Mouse (Mus musculus) retina, embryonic 14.5 days (tissue): Measurements from ENCODE around the gene Lrrc41.

Source experiments
- DNase-seq: peaks from one replicate; pipeline ENCODE4 v3.0.0-alpha.2; 2015; ENCODE audit warnings: low spot score

Gene Lrrc41

DNA sequence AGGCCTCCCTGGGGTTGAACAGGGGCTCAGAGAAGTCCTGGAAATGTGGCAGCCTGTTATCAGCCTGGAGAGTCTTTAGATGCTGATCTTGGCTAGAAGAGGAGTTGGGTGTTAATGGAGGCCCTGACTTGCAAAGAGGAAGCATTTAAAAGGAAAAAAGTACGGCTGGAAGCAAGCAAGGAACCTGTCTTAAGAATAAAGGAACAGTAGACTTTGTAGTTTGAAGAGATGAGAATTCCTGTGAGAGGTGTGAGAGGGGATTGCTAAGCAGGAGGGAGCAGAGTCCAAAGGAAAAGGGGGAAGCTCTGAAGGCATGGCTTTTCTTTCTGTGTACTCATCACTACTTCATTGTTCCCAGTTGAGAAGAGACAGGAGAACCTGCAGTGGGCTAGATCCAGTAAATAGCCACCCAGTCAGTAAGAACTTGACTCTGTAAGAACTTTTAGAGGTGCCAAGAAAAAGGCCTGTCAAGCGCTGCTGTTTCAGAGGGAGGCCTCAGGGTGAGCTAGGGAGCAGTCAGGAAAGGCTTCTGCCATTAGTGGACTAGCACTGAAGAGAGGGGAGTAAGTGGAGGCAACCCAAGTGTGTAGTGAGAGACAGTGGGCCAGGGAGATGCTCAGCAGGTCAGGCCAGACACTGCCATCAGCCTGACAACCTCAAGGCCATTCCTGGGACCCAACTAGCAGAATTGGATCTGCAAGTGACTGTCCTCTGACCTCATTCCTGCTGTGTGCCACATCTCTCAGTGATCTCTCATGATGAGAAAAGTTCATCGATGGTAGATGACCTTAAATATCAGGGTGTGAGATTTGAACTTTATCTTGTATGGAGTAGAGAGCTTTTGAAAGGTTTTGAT, 2.4 kb downstream of the Lrrc41 start:
- peak; percentile 13 for DNase-seq

- DNase-seq = no peak
Observed at GRCm38 (mm10) chr4:116088510-116089249, 13.6 kb downstream of the Lrrc41 start.

DNA sequence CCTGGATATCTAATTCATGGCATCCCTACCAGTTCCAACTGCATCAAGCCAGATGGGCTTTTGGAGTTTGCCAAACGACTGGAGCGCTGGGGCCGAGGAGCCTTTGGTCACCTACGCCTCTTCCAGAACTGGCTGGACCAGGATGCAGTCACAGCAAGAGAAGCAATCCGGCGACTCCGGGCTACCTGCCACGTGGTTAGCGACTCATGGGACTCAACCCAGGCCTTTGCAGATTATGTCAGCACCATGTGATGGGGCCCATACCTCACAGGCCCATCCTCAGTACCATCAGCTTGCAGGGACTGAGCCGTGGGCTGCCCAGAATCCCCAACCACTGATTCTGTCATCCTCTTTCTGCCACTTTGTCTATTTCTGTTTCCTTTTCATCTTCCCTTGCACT, 21.2 kb downstream of the Lrrc41 start:
- no peak for DNase-seq

DNA sequence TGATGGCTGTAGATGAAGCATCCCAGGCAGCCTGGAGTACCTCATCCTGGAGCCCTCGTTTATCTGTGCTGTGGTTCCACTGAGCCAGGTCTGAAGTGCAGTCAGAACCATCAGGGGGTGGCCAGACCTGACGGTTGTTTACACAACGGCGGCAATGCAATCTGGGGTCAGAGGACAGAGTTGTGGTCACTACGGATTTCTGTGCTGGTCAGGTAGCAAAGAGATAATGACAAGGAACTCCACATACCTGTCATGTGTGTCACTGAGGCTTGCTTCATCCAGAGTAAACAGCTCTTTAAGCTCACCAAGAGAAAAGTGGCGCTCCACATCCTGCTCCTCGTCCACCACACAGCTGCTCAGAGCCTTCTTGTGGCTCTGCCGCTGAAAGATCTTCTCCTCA, 22.1 kb downstream of the Lrrc41 start:
- no peak for DNase-seq

GRCm38 (mm10) chr4:116100959-116101358, 25.9 kb downstream of the Lrrc41 start:
- DNase-seq = no peak

DNA sequence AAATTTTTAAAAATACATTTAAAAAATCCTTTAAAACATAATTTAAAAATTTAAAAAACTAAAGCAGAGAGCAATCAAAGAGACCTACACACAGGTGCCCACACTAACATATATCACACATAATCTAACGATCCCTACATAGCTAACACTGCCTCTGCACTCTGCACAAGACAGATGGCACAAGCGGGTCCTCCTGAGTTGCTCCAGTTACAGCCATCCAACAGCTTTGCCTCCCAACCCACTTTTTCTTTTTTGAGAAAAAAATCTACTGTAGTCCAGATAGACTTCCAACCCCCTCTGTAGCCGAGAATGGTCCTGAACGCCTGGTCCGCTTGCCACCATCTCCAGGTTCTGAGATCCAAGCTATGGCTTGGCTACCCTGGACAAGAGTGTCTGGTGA, 30.2 kb downstream of the Lrrc41 start:
- DNase-seq = no peak

DNA sequence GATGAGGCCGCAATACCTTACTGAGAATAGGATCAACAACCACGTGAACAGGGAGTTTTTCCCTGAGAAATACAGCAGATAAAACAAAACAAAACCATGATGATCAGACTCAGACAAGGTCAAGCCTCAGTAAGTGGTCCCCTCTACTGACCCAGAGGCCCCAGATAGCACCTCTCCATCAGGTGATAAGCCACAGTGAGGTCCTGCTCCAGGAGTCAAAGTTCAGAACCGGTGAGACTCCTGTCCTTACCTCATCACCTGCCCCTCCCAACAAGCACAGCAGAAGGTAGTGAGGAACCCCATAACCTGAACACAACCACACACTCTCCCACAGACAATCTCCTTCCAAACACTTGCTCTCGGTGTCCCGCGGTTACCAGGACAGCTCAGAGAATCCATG, 35.6 kb downstream of the Lrrc41 start:
- DNase-seq = no peak

DNA sequence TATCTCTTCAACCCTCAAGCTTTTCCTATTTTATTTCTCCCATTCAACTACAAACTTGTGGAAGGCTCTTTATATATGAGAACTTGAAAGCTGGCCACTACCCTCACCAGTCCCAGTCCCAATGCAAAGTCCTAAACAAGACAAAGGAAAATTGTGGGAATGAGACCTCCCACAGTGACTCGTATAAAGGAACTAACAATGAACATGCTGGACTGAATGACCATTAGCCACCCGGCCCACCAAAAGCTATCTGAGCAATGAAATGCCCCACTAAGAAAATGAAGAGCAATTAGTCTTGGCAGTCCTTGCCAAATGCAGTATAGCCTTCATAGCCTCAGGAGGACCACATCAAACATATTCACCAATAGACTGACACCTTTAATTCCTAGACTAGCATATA, 36.4 kb downstream of the Lrrc41 start:
- peak; percentile 73 for DNase-seq

- DNase-seq = no peak
Observed at GRCm38 (mm10) chr4:116122762-116123161, 47.7 kb downstream of the Lrrc41 start.

- peak; percentile 98 for DNase-seq
Observed at GRCm38 (mm10) chr4:116123602-116124519, 48.8 kb downstream of the Lrrc41 start, which contains the start of the genes Rad54l and Pomgnt1. Gene Rad54l (minus strand): TSS chr4:116123690. Gene Pomgnt1 (plus strand): TSS chr4:116123840.

- no peak for DNase-seq
Observed at GRCm38 (mm10) chr4:116125803-116126386, 50.8 kb downstream of the Lrrc41 start.

DNA sequence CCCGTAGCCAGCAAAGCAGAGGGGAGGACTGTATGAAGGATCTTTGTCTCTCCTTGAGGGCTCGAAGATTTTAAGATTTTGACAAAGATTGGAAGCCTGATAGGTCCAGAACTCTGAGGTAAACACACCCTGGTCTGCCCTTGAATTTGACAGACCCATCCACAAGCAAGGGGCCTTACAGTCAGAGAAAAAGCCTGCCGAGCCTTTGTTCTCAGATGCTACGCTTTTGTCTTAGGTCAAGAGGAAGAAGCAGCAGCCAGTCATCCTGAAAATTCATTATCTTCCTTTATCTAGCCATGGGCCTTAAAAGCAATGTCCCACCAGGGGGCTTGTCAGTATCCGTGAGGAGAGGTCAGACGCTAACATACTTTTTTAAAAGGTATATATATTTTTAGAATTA, 52.9 kb downstream of the Lrrc41 start:
- no peak for DNase-seq

DNA sequence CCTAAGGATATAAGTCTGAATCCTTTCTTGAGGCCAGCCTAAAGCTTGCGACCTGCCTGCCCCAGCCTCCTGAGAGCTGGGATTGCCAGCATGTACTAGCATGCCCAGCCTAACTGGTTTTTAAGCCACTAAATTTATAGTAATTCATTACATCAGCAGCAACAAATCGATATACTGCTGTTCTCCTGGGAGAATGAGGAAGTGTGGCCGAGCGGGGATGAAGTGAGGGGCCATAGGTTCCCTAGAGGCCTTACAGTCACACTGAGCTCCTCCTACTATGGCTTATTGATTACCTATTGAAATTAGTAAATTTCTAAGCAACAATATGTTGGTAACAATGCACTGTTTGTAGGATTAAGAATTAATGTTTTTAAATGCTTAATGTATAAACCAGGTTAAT, 58.1 kb downstream of the Lrrc41 start:
- no peak for DNase-seq

GRCm38 (mm10) chr4:116134990-116135389, 59.9 kb downstream of the Lrrc41 start:
- peak; percentile 78 for DNase-seq

DNA sequence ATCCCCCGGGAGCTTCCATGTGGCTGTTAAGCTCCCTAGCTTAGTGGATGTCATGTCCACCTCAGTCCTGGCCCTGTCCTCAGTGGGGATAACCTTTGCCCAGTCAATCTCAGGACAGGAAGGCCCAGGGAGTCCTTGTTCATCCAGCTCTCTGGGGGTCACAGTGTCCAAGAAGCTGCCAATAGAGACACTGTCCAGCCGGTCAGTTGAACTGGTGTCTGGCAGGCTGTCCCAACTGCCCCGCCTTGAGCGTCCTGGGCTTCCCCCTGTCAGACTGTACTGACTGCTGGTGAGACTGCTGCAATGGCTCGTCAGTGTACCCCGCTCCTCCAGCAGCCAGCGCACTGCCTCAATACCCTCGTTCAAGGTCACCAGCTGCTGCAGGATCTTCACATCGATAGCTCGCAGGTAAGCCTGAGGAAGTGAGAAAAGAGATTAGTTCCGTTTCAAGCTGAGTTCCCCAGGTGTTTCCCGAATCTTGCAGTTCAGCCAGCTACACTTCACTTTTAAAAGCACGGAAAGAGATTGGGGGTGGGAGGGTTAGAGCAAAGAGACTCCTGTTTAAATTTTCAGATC, 62.4 kb downstream of the Lrrc41 start:
- DNase-seq = no peak

GRCm38 (mm10) chr4:116140801-116141574, 65.9 kb downstream of the Lrrc41 start:
- DNase-seq = no peak

- no peak for DNase-seq
Observed at GRCm38 (mm10) chr4:116141736-116142135, 66.7 kb downstream of the Lrrc41 start.

- no peak for DNase-seq
Observed at GRCm38 (mm10) chr4:116142269-116142668, 67.2 kb downstream of the Lrrc41 start.

DNA sequence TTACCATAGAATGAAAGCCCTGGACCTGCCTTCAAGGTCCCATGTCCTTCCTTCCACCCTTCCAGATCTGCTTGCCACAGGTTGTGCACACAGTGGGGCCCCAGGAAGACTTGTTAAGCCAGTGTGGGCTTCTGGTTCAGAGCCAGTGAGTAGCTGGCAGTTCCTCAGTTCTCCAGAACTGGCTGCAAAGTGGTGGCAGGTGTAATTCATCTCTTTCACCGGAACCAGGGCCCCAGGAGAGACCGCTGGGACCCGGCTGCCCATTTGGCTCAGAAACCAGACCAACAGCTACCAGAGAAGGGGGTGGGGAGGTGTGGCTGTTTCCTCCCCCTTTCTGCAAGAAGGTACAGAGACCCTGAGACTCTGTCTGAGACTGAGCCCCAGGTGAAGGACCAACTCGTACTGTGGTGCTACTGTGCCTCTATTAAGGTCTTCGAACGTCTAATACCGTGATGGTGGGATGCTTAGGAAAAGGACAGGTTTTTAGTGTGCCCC, 68.3 kb downstream of the Lrrc41 start:
- no peak for DNase-seq
